Mouse (Mus musculus): ENCODE measurements around the gene Slc6a8.

DNA sequence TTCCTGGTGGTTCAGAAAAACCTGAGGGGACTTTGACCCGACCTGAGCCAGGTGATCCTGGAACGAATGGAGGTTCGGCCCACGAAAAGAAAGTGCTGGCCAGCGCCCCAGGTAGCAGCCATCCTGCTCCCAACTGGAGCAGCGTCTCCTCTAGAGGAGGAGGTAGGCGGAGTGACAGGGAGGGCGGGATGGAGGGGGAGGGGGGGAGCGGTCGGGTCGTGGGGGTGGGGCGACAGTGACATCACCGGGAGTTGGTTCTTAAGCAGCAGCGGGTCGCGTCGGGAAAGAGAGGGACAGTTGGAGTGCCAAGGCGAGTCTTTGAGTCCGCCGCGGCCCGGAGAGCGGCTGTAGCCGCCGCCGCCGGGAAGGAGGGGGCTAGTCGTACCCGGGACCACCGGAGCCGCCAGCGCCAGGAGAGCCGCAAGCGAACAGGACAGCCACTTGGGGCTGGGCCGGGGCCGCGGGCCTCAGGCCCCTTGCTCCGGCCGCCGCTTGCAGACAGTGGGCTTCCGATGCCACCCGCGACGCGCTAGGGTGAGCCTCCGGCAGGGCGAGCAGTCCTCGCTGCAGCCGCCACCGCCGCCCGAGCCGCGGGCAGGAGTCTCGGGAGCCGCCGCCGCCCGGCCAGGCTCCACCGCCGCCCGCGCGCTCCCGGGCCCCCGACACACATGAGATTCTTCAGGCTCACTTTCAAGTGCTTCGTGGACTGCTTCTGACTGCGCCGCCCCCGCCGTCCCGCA lies at the start of gene Slc6a8:
- TF ChIP-seq CTCF (conservative IDR thresholded peaks at IDR 0.05; ENCODE audit: low read length), result no peak
- TF ChIP-seq POU5F1 (IDR thresholded peaks at IDR 0.05; ENCODE audit: borderline replicate concordance, low read length), result no peak
- no peak for TF ChIP-seq NANOG (IDR thresholded peaks at IDR 0.05; ENCODE audit: borderline replicate concordance, low read length)
